Mouse (Mus musculus): ENCODE measurements around the gene Kirrel2.

Kirrel2 gene

GRCm38 (mm10) chr7:30450241-30450640 lies 7.2 kb downstream of the Kirrel2 start:
- no peak for DNase-seq (ENCODE audit: low spot score)

- DNase-seq (ENCODE audit: low spot score): peak; percentile 76
These were observed 12.3 kb downstream of the Kirrel2 start, which contains the start of gene Aplp1 for GRCm38 (mm10) chr7:30444971-30445751. Aplp1 (minus strand) TSS chr7:30445535.

GRCm38 (mm10) chr7:30444154-30444970 lies 13.1 kb downstream of the Kirrel2 start:
- DNase-seq (ENCODE audit: low spot score): peak; percentile 73

GRCm38 (mm10) chr7:30443696-30444095 lies 13.8 kb downstream of the Kirrel2 start:
- DNase-seq (ENCODE audit: low spot score): no peak

- DNase-seq (ENCODE audit: low spot score): peak; percentile 78
These were observed 16.8 kb downstream of the Kirrel2 start for GRCm38 (mm10) chr7:30440697-30441096.

GRCm38 (mm10) chr7:30439734-30440133 lies 17.8 kb downstream of the Kirrel2 start:
- DNase-seq (ENCODE audit: low spot score): no peak

- no peak for DNase-seq (ENCODE audit: low spot score)
These were observed 20.6 kb downstream of the Kirrel2 start for GRCm38 (mm10) chr7:30436879-30437278.

GRCm38 (mm10) chr7:30435156-30435555 lies 22.3 kb downstream of the Kirrel2 start:
- DNase-seq (ENCODE audit: low spot score): no peak

- no peak for DNase-seq (ENCODE audit: low spot score)
These were observed 22.8 kb downstream of the Kirrel2 start for GRCm38 (mm10) chr7:30434701-30435100.

GRCm38 (mm10) chr7:30434238-30434637 lies 23.3 kb downstream of the Kirrel2 start:
- peak; percentile 56 for DNase-seq (ENCODE audit: low spot score)

GRCm38 (mm10) chr7:30431793-30432192 lies 25.7 kb downstream of the Kirrel2 start:
- peak; percentile 82 for DNase-seq (ENCODE audit: low spot score)

GRCm38 (mm10) chr7:30430191-30430590 lies 27.3 kb downstream of the Kirrel2 start:
- no peak for DNase-seq (ENCODE audit: low spot score)

GRCm38 (mm10) chr7:30429327-30429726 lies 28.2 kb downstream of the Kirrel2 start:
- no peak for DNase-seq (ENCODE audit: low spot score)

GRCm38 (mm10) chr7:30423071-30423641 lies 34.3 kb downstream of the Kirrel2 start:
- no peak for DNase-seq (ENCODE audit: low spot score)

- no peak for DNase-seq (ENCODE audit: low spot score)
These were observed 34.9 kb downstream of the Kirrel2 start for GRCm38 (mm10) chr7:30422560-30422959.

GRCm38 (mm10) chr7:30421890-30422435 lies 35.5 kb downstream of the Kirrel2 start:
- DNase-seq (ENCODE audit: low spot score): peak; percentile 85

- peak; percentile 51 for DNase-seq (ENCODE audit: low spot score)
These were observed 36.2 kb downstream of the Kirrel2 start, which contains the start of gene Nfkbid for GRCm38 (mm10) chr7:30421175-30421889. Nfkbid (plus strand) TSS chr7:30421732.

GRCm38 (mm10) chr7:30420673-30421072 lies 36.8 kb downstream of the Kirrel2 start:
- no peak for DNase-seq (ENCODE audit: low spot score)

- no peak for DNase-seq (ENCODE audit: low spot score)
These were observed 37.7 kb downstream of the Kirrel2 start, which contains the start of gene Hcst for GRCm38 (mm10) chr7:30419561-30420499. Hcst (minus strand) TSS chr7:30419854.

GRCm38 (mm10) chr7:30417856-30418255 lies 39.6 kb downstream of the Kirrel2 start:
- no peak for DNase-seq (ENCODE audit: low spot score)

Measured in retina, embryonic 14.5 days (tissue).